Mouse (Mus musculus) adrenal gland, postnatal 25 days (tissue): Measurements from ENCODE around the gene Fndc3b. TPM values are rescaled to one million over a fixed set of nuclear protein-coding genes. Genes with fewer than 3 reads are reported as not detected.

Experiments used
- DNase-seq: peaks from one replicate; pipeline ENCODE4 v3.0.0; 2021; ENCODE audit warnings: mixed read lengths
- total RNA-seq: library from RNA; stranded (reverse); gene quantifications from 2 replicates; pipeline ENCODE4 v1.2.3, GENCODE M21; 2021

The Fndc3b gene
- total RNA-seq, 1 experiment from 2014 or later = 113 TPM

DNA sequence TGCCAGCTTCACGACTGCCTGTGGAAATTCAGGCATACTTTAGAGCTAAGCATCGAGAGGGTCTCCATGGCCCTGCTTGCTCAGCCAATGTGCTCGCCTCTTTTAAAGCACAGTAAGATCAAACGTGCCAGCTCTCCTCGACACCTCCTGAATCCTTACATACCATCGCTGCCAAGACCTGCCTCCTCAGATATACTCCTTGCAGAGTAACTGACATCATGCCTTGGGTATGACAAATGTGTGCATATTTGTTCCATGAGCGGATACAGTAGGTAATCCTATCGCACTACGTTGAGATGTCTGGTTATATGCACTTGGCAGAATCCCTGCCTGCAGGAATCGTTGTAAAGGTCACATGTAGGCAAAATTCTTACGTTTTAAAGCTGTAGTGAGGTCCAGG is 120.3 kb downstream of the Fndc3b start:
- DNase-seq = no peak

DNA sequence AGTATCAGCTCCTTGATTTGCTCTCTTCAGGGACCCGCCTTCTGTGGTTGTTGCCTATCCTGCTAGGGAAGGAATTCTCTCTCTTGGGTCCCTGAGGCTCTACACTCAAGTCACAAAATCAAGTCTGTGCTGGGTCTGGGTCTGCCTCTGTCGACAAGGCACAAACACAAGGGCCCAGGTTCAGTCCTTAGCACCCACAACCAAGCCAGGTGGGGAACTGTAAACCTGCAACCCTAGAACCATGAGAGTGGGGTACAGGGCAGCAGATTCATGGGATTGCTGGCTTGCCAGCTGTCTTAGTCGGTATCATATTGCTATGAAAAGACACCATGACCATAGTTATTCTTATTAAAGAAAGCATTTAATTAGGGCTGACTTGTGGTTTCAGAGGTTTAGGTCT is 121.8 kb downstream of the Fndc3b start:
- DNase-seq = no peak

DNA sequence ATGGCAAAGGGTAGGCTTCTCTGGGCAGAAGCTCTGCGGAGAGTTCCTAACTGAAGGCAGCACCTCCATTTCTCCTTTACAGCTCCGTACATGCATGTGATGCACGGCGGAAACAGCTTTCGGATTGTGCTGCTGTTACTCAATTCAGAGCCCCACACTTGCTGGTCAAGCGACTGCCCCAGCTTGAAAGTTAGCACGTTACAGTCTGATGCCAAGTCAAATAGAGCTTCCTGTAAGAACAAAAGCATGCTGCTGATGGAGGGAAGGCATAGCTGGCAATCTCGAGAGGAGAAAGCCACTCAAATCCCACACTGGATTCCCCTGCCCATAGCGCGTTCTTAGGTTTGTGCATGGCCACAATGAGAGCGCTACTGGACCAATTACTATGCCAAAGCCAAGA is 122.5 kb downstream of the Fndc3b start:
- DNase-seq = no peak

DNA sequence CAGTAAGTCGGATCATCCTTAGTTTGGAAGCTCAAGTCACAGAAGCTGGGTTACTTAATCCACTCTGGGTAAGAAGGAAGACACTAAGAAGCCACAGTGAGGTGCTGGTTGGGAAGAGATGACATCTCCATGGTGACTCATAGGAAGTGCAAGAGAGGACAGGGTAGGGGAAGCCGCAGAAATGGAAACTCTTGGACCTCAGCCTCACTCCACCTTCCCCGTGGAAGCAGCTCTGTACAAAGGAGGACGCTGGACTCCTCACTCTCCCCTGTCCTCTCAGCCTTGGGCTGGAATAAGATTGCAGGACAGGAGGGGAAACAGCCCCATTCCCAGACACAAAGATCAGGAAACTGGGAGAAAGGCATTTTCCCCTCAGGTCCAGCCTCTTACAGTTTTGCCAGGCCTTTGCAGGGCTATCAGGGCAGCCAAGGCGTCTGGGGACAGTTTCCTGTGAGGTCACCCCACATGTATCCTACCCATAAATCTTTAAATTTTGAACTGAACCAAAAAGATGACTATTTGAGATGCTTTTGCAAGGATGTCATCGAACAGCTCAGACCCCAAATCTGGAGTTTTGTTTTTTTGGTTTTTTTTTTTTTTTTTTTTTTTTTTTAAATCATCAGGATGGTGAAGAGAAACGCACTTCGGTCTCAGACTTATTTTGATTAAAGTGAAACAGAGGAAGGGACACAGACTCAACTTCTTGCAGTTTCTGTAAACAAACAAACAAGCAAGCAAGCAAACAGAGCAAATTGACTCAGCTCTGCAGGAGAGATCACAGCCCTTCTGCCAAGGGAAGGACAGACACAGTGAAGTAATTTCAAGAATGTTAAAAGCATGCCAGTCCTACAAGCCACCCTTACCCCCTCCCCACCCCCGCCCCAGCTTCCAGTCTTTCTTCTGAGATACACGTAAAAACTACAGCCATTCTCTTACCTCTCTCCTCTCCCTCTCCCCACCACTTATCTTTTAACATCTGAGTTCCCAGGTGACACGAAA is 126.2 kb downstream of the Fndc3b start:
- DNase-seq = no peak

DNA sequence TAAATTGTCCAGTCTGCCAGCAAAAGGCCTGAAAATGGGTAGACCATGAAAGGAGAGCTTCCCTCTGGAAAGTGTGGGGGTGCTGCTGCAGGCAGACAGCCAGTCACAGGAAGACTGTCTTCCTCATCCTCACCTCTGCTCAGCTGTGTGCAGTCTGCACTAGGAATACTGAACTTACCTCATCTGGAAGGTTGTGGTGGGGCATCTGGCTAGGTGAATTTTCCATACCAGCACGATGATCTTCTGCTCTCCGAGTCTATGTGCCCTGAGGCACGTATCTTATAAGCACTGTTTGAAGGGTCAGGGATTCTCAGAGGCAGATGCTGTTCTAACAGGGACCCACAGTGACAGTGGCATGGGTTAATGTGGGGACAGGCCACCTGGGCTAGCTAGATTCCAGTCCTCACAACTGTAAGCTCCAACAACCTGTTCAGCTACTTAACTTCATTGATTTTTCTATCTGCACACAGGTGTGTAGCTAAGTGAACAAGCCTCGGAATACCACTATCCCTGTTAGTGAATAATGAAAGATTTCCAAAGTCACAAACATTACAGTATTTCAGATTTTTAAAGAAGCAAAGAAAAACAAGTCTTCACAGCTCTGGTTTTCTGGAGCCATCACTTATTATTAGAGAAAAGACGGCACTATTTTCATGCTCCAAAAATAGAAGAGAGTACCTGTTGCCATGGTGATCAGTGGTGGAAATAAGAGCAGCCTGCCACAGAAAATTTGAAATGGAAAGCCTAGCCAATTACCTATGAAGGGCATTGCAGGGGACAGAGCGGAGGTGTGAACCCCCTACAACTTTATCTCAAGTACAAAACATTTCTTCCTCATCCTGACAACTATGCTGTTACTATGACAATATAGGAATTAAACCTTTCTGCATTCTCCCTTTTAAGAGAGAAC is 128.9 kb downstream of the Fndc3b start:
- DNase-seq = no peak

DNA sequence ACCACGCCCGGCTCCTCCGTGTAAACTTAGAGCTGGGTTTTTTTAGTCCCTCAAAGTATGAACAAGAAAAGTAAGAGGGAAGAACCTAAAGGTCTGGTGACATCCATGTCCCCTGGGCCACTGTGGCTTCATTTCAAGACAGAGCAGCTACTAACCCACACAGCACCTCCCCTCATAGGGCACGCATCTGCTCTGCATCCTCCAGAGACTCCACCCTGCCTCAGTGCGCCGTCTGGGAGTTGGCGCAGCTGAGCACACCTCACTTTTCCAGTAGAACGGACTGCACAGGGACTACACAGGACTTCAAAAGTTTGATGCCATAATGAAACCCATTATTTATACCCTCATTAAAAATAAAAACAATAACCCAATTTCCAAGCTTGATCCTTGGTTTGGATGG is 130.2 kb downstream of the Fndc3b start:
- DNase-seq = no peak

DNA sequence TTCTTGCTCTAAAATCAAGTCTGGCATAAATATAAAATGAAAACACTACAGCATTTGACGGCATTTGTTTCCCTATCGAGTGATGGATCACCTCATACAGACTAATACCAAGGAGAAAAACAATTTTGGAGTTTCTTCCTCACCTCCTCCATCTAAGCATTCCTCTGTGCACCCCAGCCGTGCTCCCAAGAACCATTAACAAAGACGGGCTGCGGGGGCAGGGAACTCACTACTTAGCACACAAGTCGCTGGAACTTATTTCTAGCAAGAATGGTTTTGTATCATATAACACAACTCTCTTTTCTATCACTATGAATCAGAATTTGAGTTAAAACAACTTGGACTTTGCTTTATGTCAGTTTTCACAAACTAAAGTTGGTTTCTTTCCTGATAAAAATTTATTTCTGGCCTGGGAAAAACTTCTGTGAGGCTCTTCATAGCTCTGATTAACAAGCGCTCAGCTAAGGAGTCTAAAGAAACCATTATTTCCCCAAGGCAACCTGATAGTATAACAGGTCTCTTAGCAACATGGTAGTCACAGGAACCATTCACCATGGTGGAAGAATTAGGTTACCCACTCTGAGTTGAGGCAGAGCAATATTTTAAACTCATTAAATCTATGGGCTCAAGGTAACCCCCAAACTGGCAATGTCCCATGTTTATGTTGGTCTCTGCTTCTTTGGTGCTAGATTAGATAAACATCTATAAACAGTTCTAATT is 131.1 kb downstream of the Fndc3b start:
- no peak for DNase-seq

DNA sequence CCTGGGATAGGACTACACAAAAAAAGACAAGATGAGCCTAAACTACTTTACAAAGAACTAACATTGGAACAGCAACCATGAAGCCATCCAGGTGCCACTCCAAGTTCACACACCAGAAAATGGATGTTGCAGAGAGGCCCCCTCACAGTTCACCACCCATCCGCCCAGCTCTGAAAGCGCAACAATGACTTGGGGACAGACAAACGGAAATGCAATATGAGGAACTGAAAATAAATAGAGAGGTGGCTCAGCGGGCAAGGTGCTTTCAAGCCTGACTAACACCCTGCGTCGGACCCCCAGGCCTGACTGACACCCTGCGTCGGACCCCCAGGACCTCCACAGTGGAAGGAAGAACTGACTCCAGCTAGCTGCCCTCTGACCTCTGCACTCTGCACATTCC is 131.9 kb downstream of the Fndc3b start:
- DNase-seq = no peak

DNA sequence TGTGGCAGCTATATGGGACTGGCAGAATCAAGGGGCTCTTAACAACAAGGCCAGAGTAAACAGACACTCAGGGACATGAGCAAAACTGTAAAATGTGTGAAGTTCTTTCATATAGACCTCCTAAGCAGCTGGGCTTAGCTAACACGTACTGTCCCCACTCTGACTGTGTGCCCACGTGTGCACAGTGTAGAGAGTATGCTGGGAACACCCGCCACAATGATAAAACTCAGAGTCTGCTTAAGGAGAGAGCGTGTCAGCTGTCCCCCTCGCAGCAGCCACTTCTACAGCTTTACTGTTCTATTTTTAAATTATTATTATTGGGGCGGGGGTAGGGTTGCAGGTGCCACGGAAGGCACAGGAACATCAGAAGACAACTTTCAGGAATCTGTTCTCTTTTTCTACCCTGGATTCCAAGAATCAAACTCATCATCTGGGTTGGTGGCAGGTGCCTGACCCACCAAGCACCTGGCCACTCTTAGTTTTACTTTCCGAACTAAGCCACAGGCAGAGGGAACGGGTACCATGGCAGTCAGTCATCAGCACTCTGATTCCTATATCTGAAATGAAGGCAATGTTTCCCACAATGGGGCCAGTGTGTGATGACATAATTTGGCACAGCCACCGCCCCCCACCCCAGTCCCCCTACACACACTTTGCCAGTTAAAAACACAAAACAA is 133.6 kb downstream of the Fndc3b start:
- no peak for DNase-seq

DNA sequence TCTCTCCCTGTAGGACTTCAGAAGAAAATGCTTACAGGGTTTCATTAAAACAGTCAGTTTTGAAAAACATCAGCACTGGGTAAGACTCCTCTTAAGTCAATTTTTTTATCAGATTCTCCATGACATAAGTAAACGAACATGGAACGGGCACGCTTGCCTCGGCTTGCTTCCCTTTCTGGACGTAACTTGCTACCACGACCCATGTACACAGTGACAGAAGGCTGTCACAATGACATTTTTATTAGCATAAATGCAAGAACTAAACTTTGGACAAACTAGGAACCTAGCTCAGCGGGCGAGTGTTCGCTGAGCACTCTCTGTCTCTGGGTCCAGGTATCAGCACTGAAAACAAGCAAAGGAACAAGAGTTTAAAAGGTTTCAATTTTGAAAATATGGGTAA is 136.9 kb downstream of the Fndc3b start:
- DNase-seq = no peak

DNA sequence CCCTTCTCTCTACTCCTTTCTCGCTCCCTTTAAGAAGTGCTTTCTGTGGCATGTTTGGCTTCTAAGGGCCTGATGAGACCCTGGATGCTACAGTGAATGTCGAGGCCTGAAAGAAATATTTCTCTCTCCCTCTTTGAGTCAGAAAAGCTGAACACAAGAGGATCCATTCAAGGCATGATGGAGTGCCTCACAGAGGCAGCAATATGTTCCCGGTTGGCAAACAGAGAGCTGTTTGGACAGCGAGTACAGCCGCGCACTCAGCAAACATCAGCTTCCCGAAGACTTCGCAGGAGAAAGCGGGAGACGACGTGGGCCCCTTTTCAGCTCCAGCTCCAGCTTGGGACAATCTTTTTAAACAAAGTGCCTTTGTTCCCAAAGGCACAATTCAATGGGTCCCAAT is 137.6 kb downstream of the Fndc3b start:
- DNase-seq = no peak

DNA sequence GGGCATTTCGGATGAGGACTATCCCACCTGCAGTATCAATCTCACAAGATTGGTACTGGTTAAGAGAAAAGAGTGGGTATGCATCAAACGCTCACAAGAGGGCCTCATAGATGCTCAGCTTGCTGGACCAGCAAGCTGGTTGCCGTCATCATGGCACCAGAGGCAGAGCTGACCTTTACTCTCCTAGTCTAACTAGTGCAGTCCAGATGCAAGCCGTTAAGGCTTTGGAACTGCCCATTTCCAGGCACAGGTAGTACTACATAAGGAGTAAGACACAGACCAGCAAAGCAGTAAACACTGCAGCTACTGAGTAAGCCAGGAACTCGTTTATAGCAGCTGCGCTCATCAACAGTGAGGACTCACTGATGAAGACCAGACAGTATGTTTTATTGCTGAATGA is 138.8 kb downstream of the Fndc3b start:
- peak; percentile 28 for DNase-seq

DNA sequence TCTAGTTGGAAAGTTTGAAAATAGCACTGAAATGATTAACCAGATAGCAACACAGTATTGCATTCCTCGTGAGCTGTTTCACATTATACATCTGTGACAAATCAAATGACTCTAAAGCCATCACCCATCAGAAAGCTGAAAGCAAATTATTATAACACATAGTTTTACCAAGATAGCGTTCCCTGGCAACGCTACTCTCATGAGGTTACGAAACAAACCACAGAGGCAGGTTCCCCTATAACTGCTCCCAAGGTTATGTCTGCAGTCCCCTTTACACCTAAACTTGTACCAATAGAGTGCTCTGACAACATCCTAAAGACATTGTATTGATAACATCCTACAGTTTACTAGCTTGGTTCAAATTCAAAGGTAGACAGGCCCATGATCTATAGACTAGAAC is 145.8 kb downstream of the Fndc3b start:
- no peak for DNase-seq

DNA sequence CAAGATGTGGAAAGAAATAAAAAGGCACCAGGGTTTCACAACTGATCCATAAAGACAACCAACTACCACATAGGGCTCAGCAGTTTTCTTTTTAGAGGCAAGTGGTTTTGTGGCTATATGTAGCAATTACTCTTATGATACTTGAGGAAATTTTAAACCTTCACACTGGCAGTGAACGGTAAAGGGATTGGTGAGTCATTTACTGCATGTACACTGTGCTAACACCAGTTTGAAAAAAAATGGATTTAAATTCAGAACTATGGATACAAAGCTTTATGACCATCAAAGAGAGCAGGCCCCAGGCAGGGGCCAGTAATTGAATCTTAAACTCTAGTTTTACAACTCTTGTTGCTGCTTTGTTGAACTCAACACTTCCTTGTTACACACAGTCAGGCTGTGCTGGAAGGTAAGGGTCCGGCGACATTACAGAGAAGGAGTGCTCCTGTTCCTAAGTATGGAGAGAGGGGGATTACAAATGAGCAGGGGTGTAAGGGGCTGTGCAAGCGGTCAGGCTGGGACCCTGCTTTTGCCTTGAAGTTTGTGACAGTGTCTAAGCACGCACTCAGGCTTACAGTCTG is 148.0 kb downstream of the Fndc3b start:
- DNase-seq = no peak

DNA sequence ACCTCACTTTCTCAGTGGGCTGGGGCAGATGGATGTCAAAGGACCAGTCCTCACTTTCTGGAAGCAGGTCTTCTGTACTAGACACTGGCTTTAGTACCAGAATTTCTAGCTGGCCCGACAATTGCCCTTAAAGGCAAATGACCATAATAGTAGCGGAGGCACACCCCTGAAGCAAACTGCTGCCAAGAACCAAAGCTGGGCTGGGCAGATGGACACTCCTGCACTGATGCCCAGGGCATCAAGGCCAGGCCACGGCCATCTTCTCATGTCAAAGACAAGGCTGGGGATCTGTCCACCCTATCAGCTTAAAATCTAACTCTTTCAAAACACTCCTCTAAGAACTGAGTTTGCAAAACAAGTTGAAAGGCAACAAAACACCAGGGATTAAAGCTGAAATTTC is 148.6 kb downstream of the Fndc3b start:
- no peak for DNase-seq

DNA sequence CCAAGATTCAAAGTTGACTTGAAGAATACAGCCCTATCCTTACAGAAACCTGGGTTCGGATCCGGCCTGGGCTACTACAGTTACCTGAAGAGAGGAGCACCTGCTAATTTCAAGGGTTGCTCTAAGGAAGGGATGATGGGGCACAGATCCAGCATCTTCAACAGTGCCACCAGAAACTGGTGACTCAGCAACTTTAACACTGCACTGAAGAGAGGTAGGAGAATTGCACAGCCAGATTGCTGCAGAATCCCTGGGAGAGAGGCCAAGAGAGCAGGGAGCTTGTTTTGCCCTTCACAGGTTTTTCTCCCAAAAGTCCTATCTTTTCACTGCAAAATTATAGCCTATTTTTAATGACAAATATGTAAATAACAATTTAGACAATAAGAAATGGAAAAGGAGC is 149.2 kb downstream of the Fndc3b start:
- DNase-seq = no peak

DNA sequence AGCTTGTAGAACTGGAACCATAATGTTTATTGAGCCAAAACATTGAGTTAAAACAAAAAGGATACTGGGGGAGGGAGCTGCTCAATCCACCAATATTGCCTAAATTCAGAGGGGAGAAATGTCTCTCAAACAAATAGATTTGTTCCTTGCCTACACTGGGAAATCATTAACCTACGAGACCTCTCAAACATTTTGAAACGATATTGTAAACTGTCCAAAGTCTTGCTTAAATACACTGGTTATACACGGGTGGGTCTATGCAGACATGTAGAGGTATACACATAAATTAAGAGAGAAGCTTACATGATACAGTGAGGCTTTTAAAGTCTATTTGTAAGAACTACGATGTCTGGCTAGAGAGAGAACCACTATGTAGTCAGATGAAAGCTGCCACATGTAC is 151.8 kb downstream of the Fndc3b start:
- no peak for DNase-seq

DNA sequence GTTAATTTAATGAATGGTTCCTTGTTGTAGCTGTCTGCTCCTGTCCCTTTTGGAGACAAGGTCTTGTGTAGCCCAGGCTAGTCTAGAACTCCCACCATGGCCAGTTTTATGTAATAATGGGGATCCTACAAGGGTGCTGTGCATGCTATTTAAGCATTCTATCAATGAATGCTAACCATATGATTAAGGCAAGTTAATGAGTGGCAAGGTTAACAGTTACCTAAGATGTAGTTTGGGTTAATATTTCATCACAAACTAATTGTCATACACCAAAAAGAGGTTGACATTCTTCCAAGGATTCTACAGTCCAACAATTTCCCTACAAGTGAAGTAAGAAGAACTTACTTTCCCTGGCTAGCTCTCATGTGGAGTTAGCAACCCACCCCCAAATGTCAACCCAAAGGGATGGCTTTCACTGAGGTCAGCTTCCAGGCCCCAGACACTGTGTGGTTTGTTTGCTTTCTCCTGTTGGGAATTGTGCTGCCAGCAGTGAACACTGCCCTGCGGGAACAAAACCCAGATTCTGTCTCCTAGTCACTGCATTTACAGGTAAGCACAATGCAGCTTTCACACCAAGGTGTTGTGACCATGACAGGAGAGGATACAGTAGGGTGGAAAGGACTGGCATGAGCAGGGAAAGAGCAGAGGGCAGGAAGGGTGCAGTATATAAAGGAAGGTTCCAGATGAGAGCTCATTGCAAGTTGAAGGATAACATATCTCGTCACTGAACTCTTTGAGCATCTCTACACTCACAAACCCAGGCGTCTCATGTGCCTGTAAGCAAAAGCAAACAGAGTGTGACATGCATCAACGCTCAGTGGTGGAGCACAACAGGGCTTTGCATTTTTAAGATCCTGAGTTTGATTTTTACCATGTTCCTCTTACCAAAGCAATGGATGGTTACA is 153.8 kb downstream of the Fndc3b start:
- DNase-seq = no peak

DNA sequence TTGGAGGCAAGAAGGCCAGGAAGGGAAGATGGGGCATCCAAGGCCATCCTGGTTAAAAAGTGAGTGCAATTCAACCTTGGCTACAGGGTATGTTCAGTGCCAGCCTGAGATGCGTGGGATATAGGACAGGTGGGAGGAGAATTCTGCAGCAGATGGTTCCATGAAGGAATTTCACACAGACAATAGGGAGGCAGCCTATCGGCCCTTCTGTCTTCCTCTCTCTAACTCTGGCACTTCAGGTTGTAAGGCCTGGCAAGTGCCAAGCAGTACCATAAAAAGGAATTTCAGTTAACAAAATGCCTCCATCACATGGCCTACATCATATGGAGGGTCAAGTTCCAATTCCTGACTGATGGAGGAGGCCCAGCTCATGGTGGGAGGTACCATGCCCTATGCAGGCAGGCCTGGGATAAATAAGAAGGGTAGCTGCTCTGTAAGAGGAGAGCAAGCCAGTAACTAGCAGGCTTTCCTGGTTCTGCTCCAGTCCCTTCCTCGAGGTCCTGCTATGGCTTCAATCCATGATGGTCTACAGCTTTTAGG is 155.6 kb downstream of the Fndc3b start:
- no peak for DNase-seq

DNA sequence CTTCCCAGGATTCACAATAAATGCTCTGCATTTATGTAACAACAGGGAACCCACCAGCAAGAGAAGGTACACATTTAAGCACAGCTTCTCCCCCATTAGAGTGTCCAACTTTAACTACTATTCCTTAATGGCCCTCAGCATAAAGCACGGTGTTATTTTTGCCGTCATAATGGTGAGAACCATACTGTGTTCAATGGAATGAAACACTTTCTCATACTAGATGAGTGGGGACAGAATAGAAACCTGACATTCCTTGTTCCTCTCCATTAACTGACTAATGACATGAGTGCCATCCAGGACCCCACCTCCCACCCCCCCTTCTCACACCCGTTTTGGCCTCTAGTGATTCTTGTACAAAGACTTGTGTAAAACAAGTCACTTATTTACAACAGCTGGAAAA is 156.8 kb downstream of the Fndc3b start:
- DNase-seq = no peak
